Mouse (Mus musculus) neural tube, embryonic 12.5 days (tissue): Measurements from ENCODE around the gene Zic2. TPM values are rescaled to one million over a fixed set of nuclear protein-coding genes. Genes with fewer than 3 reads are reported as not detected.

Experiments used
- ATAC-seq: fragments of 200-750 bp; cut with Nextera tagmentation; 2 replicates; pipeline ENCODE4 v1.8.0; 2017; ENCODE audit warnings: low read depth, mild to moderate bottlenecking, moderate TSS enrichment, moderate library complexity; ENCODE audit not compliant: low FRiP score
- H3K27ac ChIP-seq: fragments of 300-500 bp; sonication (generic); 2 replicates; pipeline ENCODE4 v1.5.1; 2016
- H3K27me3 ChIP-seq: fragments of 300-500 bp; sonication (generic); replicated peaks from 2 replicates; pipeline ENCODE4 v1.6.1; 2016; ENCODE audit warnings: mild to moderate bottlenecking
- H3K36me3 ChIP-seq: fragments of 300-500 bp; sonication (generic); 2 replicates; pipeline ENCODE4 v1.6.1; 2016; ENCODE audit warnings: mild to moderate bottlenecking
- H3K4me1 ChIP-seq: fragments of 300-500 bp; sonication (generic); 2 replicates; pipeline ENCODE4 v1.6.1; 2016
- H3K4me2 ChIP-seq: fragments of 300-500 bp; sonication (generic); replicated peaks from 2 replicates; pipeline ENCODE4 v1.6.1; 2016; ENCODE audit warnings: mild to moderate bottlenecking
- H3K4me3 ChIP-seq: fragments of 300-500 bp; sonication (generic); 2 replicates; pipeline ENCODE4 v1.5.1; 2016
- H3K9ac ChIP-seq: fragments of 300-500 bp; sonication (generic); 2 replicates; pipeline ENCODE4 v1.6.1; 2016; ENCODE audit warnings: mild to moderate bottlenecking
- H3K9me3 ChIP-seq: fragments of 300-500 bp; sonication (generic); 2 replicates; pipeline ENCODE4 v1.6.1; 2016; ENCODE audit warnings: mild to moderate bottlenecking
- WGBS: fragments of 180-500 bp; shearing (Covaris S2); methylation state at CpG from one replicate; pipeline ENCODE4 v1.1.7; 2016; 5-methylcytosine and 5-hydroxymethylcytosine counted together
- polyA plus RNA-seq: library from polyadenylated mRNA; unstranded; fragments of >200 nt; fragmentation: Nextera tagmentation; extraction: Ambion mirVana; gene quantifications from 2 replicates; pipeline ENCODE4 v1.2.1, GENCODE M21; 2016

Gene Zic2
- polyA plus RNA-seq, 1 experiment from 2014 or later: 11.6 TPM

GRCm38 (mm10) chr14:122481181-122481580 lies 5.9 kb downstream of the Zic2 start:
- Histone ChIP-seq H3K27ac (0 out of 2 replicates have a peak overlapping the region, but pooled peaks have one; percentile 32), H3K4me1 (peaks cover 16% of the 10 kb centered on the region; the same call in 1 of the 2 replicates), H3K9ac (peak overlapping the region; percentile 52), H3K4me3 (peak overlapping the region; percentile 28), H3K27me3 (peaks cover 60% of the 10 kb centered on the region), H3K9me3 (no peaks in the 10 kb centered on the region), H3K4me2 (peak overlapping the region; percentile 73), H3K36me3 (no peaks in the 10 kb centered on the region)
- no peak; the same call in 1 of the 2 replicates for ATAC-seq
- WGBS: 4% methylated on average over 15 of the region's 15 CpGs

- H3K27ac ChIP-seq: no peak overlapping the region
- WGBS: 2% methylated on average over 38 of the region's 38 CpGs
- H3K4me3 ChIP-seq: peak overlapping the region; percentile 28
- peak overlapping the region; percentile 52 for H3K9ac ChIP-seq
- ATAC-seq: peak; percentile 27; the same call in 1 of the 2 replicates
- H3K36me3 ChIP-seq: no peaks in the 10 kb centered on the region
- H3K4me2 ChIP-seq: peak overlapping the region; percentile 73
- H3K9me3 ChIP-seq: no peaks in the 10 kb centered on the region
- H3K27me3 ChIP-seq: peaks cover 64% of the 10 kb centered on the region
- peaks cover 13% of the 10 kb centered on the region; the same call in 1 of the 2 replicates for H3K4me1 ChIP-seq
Measured at GRCm38 (mm10) chr14:122482081-122483023, 7.1 kb downstream of the Zic2 start.

- H3K4me2 ChIP-seq: peak overlapping the region; percentile 73
- no peak for ATAC-seq
- peak overlapping the region; percentile 52 for H3K9ac ChIP-seq
- peak overlapping the region; percentile 28 for H3K4me3 ChIP-seq
- no peaks in the 10 kb centered on the region for H3K36me3 ChIP-seq
- H3K27me3 ChIP-seq: peaks cover 66% of the 10 kb centered on the region
- WGBS: 3% methylated on average over 5 of the region's 5 CpGs
- no peaks in the 10 kb centered on the region for H3K9me3 ChIP-seq
- H3K4me1 ChIP-seq: peaks cover 13% of the 10 kb centered on the region; the same call in 1 of the 2 replicates
- no peak overlapping the region for H3K27ac ChIP-seq
Measured at GRCm38 (mm10) chr14:122483024-122483385, 7.8 kb downstream of the Zic2 start.

GRCm38 (mm10) chr14:122483556-122484421 lies 8.6 kb downstream of the Zic2 start:
- Histone ChIP-seq H3K27me3 (peaks cover 60% of the 10 kb centered on the region), H3K36me3 (no peaks in the 10 kb centered on the region), H3K27ac (no peak overlapping the region), H3K9ac (0 out of 2 replicates have a peak overlapping the region, but pooled peaks have one; percentile 8), H3K9me3 (no peaks in the 10 kb centered on the region), H3K4me2 (peak overlapping the region; percentile 53), H3K4me3 (0 out of 2 replicates have a peak overlapping the region, but pooled peaks have one; percentile 0), H3K4me1 (peaks cover 8% of the 10 kb centered on the region; the same call in 1 of the 2 replicates)
- ATAC-seq: no peak
- 7% methylated on average over 18 of the region's 18 CpGs for WGBS

- 0 out of 2 replicates have a peak overlapping the region, but pooled peaks have one; percentile 8 for H3K9ac ChIP-seq
- peak overlapping the region; percentile 53 for H3K4me2 ChIP-seq
- no peaks in the 10 kb centered on the region for H3K9me3 ChIP-seq
- H3K36me3 ChIP-seq: no peaks in the 10 kb centered on the region
- H3K27me3 ChIP-seq: peaks cover 57% of the 10 kb centered on the region
- ATAC-seq: no peak
- peaks cover 6% of the 10 kb centered on the region; the same call in 1 of the 2 replicates for H3K4me1 ChIP-seq
- 0 out of 2 replicates have a peak overlapping the region, but pooled peaks have one; percentile 0 for H3K4me3 ChIP-seq
- WGBS: 8% methylated on average over 4 of the region's 4 CpGs
- no peak overlapping the region for H3K27ac ChIP-seq
Measured at GRCm38 (mm10) chr14:122484458-122484843, 9.2 kb downstream of the Zic2 start.

GRCm38 (mm10) chr14:122484844-122485551 lies 9.8 kb downstream of the Zic2 start:
- peak overlapping the region; percentile 13; the same call in 1 of the 2 replicates for H3K9ac ChIP-seq
- no peak overlapping the region for H3K27ac ChIP-seq
- H3K27me3 ChIP-seq: peaks cover 60% of the 10 kb centered on the region
- ATAC-seq: no peak
- peaks cover 10% of the 10 kb centered on the region; the same call in 1 of the 2 replicates for H3K4me1 ChIP-seq
- peak overlapping the region; percentile 53 for H3K4me2 ChIP-seq
- no peaks in the 10 kb centered on the region for H3K9me3 ChIP-seq
- peak overlapping the region; percentile 15; the same call in 1 of the 2 replicates for H3K4me3 ChIP-seq
- under 1% methylated on average over 24 of the region's 24 CpGs for WGBS
- no peaks in the 10 kb centered on the region for H3K36me3 ChIP-seq

GRCm38 (mm10) chr14:122485635-122486181 lies 10.5 kb downstream of the Zic2 start:
- Histone ChIP-seq H3K4me1 (peaks cover 17% of the 10 kb centered on the region; the same call in 1 of the 2 replicates), H3K27ac (no peak overlapping the region), H3K4me3 (no peak overlapping the region; the same call in 1 of the 2 replicates), H3K9me3 (no peaks in the 10 kb centered on the region), H3K36me3 (no peaks in the 10 kb centered on the region), H3K27me3 (peaks cover 63% of the 10 kb centered on the region), H3K9ac (no peak overlapping the region; the same call in 1 of the 2 replicates), H3K4me2 (peak overlapping the region; percentile 53)
- WGBS: 2% methylated on average over 12 of the region's 12 CpGs
- ATAC-seq: no peak

- no peak for ATAC-seq
- no peak overlapping the region for H3K4me3 ChIP-seq
- no peak overlapping the region for H3K4me2 ChIP-seq
- H3K4me1 ChIP-seq: peaks cover 18% of the 10 kb centered on the region; the same call in 1 of the 2 replicates
- H3K9ac ChIP-seq: no peak overlapping the region
- no peak overlapping the region for H3K27ac ChIP-seq
- H3K9me3 ChIP-seq: no peaks in the 10 kb centered on the region
- no peaks in the 10 kb centered on the region for H3K36me3 ChIP-seq
- peaks cover 64% of the 10 kb centered on the region for H3K27me3 ChIP-seq
- WGBS: 7% methylated on average over 1 of the region's 1 CpGs
Measured at GRCm38 (mm10) chr14:122486611-122487010, 11.4 kb downstream of the Zic2 start.

GRCm38 (mm10) chr14:122487366-122487765 lies 12.1 kb downstream of the Zic2 start:
- ATAC-seq: no peak
- no peak overlapping the region; the same call in 1 of the 2 replicates for H3K4me2 ChIP-seq
- WGBS: 5% methylated on average over 5 of the region's 5 CpGs
- H3K4me3 ChIP-seq: no peak overlapping the region
- no peaks in the 10 kb centered on the region for H3K9me3 ChIP-seq
- peaks cover 12% of the 10 kb centered on the region; the same call in 1 of the 2 replicates for H3K4me1 ChIP-seq
- H3K27ac ChIP-seq: no peak overlapping the region
- no peak overlapping the region for H3K9ac ChIP-seq
- peaks cover 58% of the 10 kb centered on the region for H3K27me3 ChIP-seq
- H3K36me3 ChIP-seq: no peaks in the 10 kb centered on the region

- ATAC-seq: no peak
- WGBS: under 1% methylated on average over 5 of the region's 5 CpGs
- Histone ChIP-seq H3K27ac (no peak overlapping the region), H3K36me3 (no peaks in the 10 kb centered on the region), H3K4me2 (peak overlapping the region; percentile 33; the same call in 1 of the 2 replicates), H3K9me3 (peaks cover 4% of the 10 kb centered on the region; the same call in 1 of the 2 replicates), H3K9ac (no peak overlapping the region), H3K27me3 (peaks cover 52% of the 10 kb centered on the region), H3K4me1 (peaks cover 12% of the 10 kb centered on the region; the same call in 1 of the 2 replicates), H3K4me3 (no peak overlapping the region)
Measured at GRCm38 (mm10) chr14:122489041-122489440, 13.8 kb downstream of the Zic2 start.
